Mouse (Mus musculus): ENCODE data around the gene Mypop. TPM values are rescaled to one million over a fixed set of nuclear protein-coding genes. Genes with fewer than 3 reads are reported as not detected.

Gene Mypop
- total RNA-seq, 2 experiments from 2014 or later = 53.5 to 55.3 TPM

DNA sequence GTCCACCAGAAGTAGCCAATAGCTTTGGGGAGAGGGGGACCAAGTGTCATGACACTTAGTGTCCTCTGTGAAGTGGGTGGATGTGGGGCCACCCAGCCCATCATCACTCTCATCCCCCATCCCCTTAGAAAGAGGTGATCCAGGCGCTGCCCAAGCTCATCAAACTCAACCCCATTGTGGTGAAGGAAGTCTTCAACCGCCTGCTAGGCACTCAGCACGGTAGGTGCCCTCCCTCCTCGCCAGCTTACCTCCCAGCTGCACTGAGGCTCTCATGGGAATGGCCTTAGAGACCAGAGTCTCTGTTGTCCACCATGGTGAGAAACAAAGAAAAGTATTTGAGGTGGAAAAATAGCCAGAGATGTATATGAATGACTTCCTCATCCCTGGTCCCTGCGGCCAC is 58.2 kb downstream of the Mypop start:
- no peak for DNase-seq (ENCODE audit: low spot score in 2 of 2)
- intact Hi-C loops (cut with DNase I) = no loop called here

- intact Hi-C loops (cut with DNase I) = no loop called here
- peak in 1 of 2 experiments; percentile 72 for DNase-seq (ENCODE audit: low spot score in 2 of 2)
Measured at GRCm38 (mm10) chr7:19050172-19050571, 59.1 kb downstream of the Mypop start.

GRCm38 (mm10) chr7:19051161-19051560 is 60.1 kb downstream of the Mypop start:
- no peak for DNase-seq (ENCODE audit: low spot score in 2 of 2)
- intact Hi-C loops (cut with DNase I) = no loop called here

Other genes starting within 250 kb of the Mypop start
- not detected for gene Psg19, start 192.7 kb upstream of the Mypop start, total RNA-seq (2021)
- not detected for gene Psg17, start 169.6 kb upstream of the Mypop start, total RNA-seq (2021)
- gene Mill2, start 151.3 kb upstream of the Mypop start, total RNA-seq (2021) = 1 to 10 TPM; 1.2 to 3.0 TPM
- gene Pglyrp1, start 119.9 kb upstream of the Mypop start, total RNA-seq (2021) = 10 to 100 TPM; 20.5 to 21.9 TPM
- 10 to 100 TPM; 10.6 to 11.0 TPM for gene Ccdc61, start 80.8 kb upstream of the Mypop start, total RNA-seq (2021)
- 10 to 100 TPM; 75.3 to 88.8 TPM for gene Nova2, start 65.4 kb upstream of the Mypop start, total RNA-seq (2021)
- 1 to 10 TPM in 1 of 2 experiments, under 1 TPM in 1; 0.47 to 1.3 TPM for gene Nanos2, start 3.8 kb upstream of the Mypop start, total RNA-seq (2021)
- 10 to 100 TPM; 46.3 to 53.5 TPM for gene Irf2bp1, start 12.8 kb downstream of the Mypop start, total RNA-seq (2021)
- not detected for gene Foxa3, start 32.3 kb downstream of the Mypop start, total RNA-seq (2021)
- 100 to 1,000 TPM; 126 to 129 TPM for gene Sympk, start 33.1 kb downstream of the Mypop start, total RNA-seq (2021)
- gene Rsph6a, start 63.4 kb downstream of the Mypop start, total RNA-seq (2021) = under 1 TPM in 1 of 2 experiments, not detected in 1; 0.25 TPM
- gene Dmwd, start 85.0 kb downstream of the Mypop start, total RNA-seq (2021) = 100 to 1,000 TPM; 146 to 148 TPM
- 10 to 100 TPM; 21.4 to 40.2 TPM for gene Dmpk, start 92.6 kb downstream of the Mypop start, total RNA-seq (2021)
- 1 to 10 TPM; 1.6 to 2.6 TPM for gene Six5, start 103.3 kb downstream of the Mypop start, total RNA-seq (2021)
- gene Gm4969, start 127.1 kb downstream of the Mypop start, total RNA-seq (2021) = under 1 TPM; 0.37 to 0.41 TPM
- gene Fbxo46, start 128.6 kb downstream of the Mypop start, total RNA-seq (2021) = 10 to 100 TPM; 14.0 to 14.3 TPM
- gene Qpctl, start 158.0 kb downstream of the Mypop start, total RNA-seq (2021) = 10 to 100 TPM; 14.6 to 17.3 TPM
- 10 to 100 TPM; 70.3 to 76.0 TPM for gene Snrpd2, start 158.5 kb downstream of the Mypop start, total RNA-seq (2021)
- gene Gipr, start 174.9 kb downstream of the Mypop start, total RNA-seq (2021) = 1 to 10 TPM in 1 of 2 experiments, under 1 TPM in 1; 0.89 to 2.6 TPM
- 100 to 1,000 TPM; 124 to 156 TPM for gene Eml2, start 185.2 kb downstream of the Mypop start, total RNA-seq (2021)
- gene Gpr4, start 221.3 kb downstream of the Mypop start, total RNA-seq (2021) = 1 to 10 TPM; 2.1 to 4.6 TPM
- 10 to 100 TPM; 41.0 to 45.7 TPM for gene Opa3, start 237.1 kb downstream of the Mypop start, total RNA-seq (2021)

All from left cerebral cortex, postnatal 36 days (tissue).